Mouse (Mus musculus): ENCODE measurements around the gene Orc5. TPM values are rescaled to one million over a fixed set of nuclear protein-coding genes. Genes with fewer than 3 reads are reported as not detected.

The Orc5 gene
- polyA plus RNA-seq (2016; fragmentation: Nextera tagmentation; extraction: Ambion mirVana), result 41.1 and 52.5 TPM in 2 replicates

DNA sequence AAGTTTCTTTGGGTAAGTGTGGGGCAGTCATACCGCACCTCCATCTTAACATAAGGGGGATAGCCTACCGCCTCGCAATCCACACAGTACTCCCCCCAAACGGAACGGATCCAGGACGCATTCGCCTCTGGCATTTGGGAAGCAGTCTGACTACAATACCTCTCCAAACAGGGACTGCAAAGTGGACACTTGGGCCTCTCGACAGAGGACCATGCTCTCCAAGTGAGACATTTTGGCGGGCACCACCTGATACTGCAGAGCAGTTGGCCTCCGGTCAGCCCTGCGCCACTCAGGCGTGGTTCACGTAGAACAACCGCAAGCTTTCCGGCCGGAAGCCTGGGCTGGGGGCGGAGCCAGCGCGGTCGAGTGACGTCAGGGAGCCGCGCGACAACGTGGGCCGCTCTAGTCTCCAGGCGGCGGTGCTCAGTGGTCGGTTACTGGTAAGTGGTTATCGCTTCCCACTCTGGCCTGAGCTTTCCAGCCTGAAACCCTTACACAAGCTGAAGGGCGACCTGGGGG is at the start of gene Orc5:
TSS of gene Orc5 (minus strand) at position 397 of the 519 bp plus-strand sequence.
- Histone ChIP-seq H3K27me3 (ENCODE audit: insufficient read depth, poor library complexity, severe bottlenecking) (no peaks in the 10 kb centered on the region), H3K4me1 (replicated peaks) (peaks cover 9% of the 10 kb centered on the region), H3K36me3 (peaks cover 24% of the 10 kb centered on the region), H3K4me3 (peak within 1 kb of the TSS; percentile 75), H3K27ac (peak within 1 kb of the TSS; percentile 93), H3K9me3 (peaks cover 5% of the 10 kb centered on the region; the same call in 1 of the 2 replicates)
- under 1% methylated on average over 31 of the region's 31 CpGs for WGBS
- DNase-seq (ENCODE audit: low spot score), result peak; percentile 95

GRCm38 (mm10) chr5:22596981-22597380 is 46.8 kb upstream of the Orc5 start:
- no peak overlapping the region for H3K4me3 ChIP-seq
- no peak overlapping the region for H3K27ac ChIP-seq
- no peak for DNase-seq (ENCODE audit: low spot score)
- H3K36me3 ChIP-seq, result no peaks in the 10 kb centered on the region
- no peaks in the 10 kb centered on the region for H3K27me3 ChIP-seq (ENCODE audit: insufficient read depth, poor library complexity, severe bottlenecking)
- H3K9me3 ChIP-seq, result no peaks in the 10 kb centered on the region
- no peaks in the 10 kb centered on the region for H3K4me1 ChIP-seq (replicated peaks)
- WGBS, result 91% methylated on average over 4 of the region's 4 CpGs

GRCm38 (mm10) chr5:22589370-22589966 is 39.2 kb upstream of the Orc5 start:
- Histone ChIP-seq H3K9me3 (no peaks in the 10 kb centered on the region), H3K27ac (no peak overlapping the region), H3K4me1 (replicated peaks) (no peaks in the 10 kb centered on the region), H3K4me3 (no peak overlapping the region), H3K27me3 (ENCODE audit: insufficient read depth, poor library complexity, severe bottlenecking) (no peaks in the 10 kb centered on the region), H3K36me3 (no peaks in the 10 kb centered on the region)
- no peak for DNase-seq (ENCODE audit: low spot score)
- WGBS, result 92% methylated on average over 1 of the region's 1 CpGs

DNA sequence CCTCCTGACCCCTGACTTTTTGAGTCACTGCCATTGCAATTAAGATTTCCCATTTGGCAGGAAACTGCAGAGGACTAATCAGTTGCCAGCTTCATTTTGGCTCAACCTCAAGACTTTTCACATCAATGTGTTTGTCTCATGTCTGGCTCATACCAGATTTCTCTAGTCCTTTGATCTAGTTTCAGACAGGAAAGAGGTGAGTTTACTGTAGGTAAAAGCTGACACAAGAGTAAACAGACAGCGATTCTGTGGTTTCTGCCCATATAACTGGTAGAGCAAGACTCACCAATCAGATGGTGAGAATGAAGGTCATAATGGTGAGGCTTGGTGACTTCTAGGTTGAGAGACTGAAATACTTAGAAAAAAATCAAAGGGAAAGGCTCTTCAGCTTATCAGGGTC is 37.3 kb upstream of the Orc5 start:
- Histone ChIP-seq H3K36me3 (no peaks in the 10 kb centered on the region), H3K27ac (no peak overlapping the region), H3K4me1 (replicated peaks) (no peaks in the 10 kb centered on the region), H3K27me3 (ENCODE audit: insufficient read depth, poor library complexity, severe bottlenecking) (no peaks in the 10 kb centered on the region), H3K4me3 (no peak overlapping the region), H3K9me3 (no peaks in the 10 kb centered on the region)
- 89% methylated on average over 1 of the region's 1 CpGs for WGBS
- DNase-seq (ENCODE audit: low spot score), result no peak

DNA sequence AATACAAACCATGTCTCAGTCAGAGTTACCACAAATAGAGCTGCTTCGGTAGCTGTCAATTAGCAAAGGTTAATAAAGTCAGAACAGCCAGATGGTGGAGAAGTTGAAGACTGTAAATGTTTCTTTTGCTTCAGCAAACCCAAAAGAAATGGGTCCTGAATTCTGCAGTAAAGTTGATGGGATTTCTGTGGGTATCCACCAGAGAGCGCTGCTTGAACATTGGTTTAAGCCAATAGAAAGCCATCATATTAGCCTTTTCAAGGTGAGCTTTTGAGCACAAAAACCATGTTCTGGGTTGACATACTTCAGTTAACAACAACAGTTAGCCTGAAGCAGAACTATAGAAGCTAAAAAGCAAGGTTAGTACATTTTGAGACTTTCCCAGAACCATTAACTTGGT is 34.3 kb upstream of the Orc5 start:
- H3K9me3 ChIP-seq, result no peaks in the 10 kb centered on the region
- DNase-seq (ENCODE audit: low spot score), result no peak
- H3K36me3 ChIP-seq, result no peaks in the 10 kb centered on the region
- WGBS, result 61% methylated on average over 2 of the region's 2 CpGs
- no peak overlapping the region for H3K27ac ChIP-seq
- H3K4me1 ChIP-seq (replicated peaks), result no peaks in the 10 kb centered on the region
- no peak overlapping the region for H3K4me3 ChIP-seq
- no peaks in the 10 kb centered on the region for H3K27me3 ChIP-seq (ENCODE audit: insufficient read depth, poor library complexity, severe bottlenecking)

DNA sequence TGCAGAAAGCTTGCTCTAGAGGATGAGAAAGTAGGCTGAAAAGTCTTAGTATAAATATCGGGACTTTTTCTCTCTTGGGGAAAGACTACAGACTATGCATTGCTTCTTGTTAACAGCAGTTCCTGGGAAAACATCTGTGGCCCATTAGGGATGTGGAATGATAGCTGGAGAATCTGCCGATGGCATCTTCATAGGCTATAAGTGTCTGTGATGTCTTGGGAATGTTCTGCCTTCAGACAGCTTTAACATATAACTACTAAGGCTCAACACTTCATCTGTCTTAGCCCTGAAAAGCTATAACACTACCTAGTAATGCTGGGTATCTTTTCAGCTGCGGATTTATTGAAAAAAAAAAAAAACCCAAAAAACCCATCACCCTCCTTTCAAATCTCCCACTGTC is 27.8 kb upstream of the Orc5 start:
- WGBS, result 84% methylated on average over 3 of the region's 3 CpGs
- Histone ChIP-seq H3K4me1 (replicated peaks) (no peaks in the 10 kb centered on the region), H3K4me3 (no peak overlapping the region), H3K9me3 (no peaks in the 10 kb centered on the region), H3K36me3 (no peaks in the 10 kb centered on the region), H3K27ac (no peak overlapping the region), H3K27me3 (ENCODE audit: insufficient read depth, poor library complexity, severe bottlenecking) (no peaks in the 10 kb centered on the region)
- no peak for DNase-seq (ENCODE audit: low spot score)

DNA sequence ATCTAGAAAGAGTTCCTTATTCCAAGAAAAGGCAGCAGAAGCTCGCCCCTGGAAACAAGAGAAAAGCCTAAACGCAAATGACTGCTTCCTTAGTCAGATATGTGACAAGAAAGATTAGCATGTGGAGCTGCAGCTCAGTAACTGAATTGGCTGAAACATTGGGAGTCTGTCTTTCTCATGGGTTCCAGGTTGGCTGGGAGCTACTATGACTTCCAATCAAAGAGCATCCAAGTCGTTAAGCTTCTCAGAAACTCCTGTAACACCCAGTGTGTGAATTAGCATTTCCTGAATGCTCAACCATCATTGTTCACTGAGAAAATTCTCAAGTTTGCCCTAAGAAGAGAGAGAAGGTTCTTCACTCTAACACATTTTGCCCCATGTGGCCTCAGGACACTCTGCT is 24.5 kb upstream of the Orc5 start:
- DNase-seq (ENCODE audit: low spot score), result no peak
- no peaks in the 10 kb centered on the region for H3K4me1 ChIP-seq (replicated peaks)
- 60% methylated on average over 3 of the region's 3 CpGs for WGBS
- H3K4me3 ChIP-seq, result no peak overlapping the region
- H3K9me3 ChIP-seq, result no peaks in the 10 kb centered on the region
- H3K27me3 ChIP-seq (ENCODE audit: insufficient read depth, poor library complexity, severe bottlenecking), result no peaks in the 10 kb centered on the region
- H3K27ac ChIP-seq, result no peak overlapping the region
- H3K36me3 ChIP-seq, result no peaks in the 10 kb centered on the region

DNA sequence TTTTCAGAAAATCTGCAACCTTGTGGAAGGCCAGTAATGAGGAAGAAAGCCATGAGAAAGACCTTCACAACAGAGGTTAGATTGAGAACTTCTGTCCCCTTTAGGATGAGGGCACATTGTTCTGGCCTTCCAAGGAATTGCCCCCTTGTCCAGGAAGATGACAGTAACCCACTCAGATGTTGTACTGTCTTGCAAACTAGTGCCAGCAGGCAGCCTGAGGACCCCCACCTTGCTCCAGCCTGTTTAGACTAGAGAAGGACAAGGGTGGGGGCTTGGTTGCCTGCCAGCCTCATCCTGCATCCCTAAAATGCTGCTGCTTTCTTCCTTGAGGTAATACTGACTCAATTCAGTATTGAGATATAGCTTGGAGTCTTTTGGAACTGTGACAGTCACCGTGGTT is 23.9 kb upstream of the Orc5 start:
- Histone ChIP-seq H3K9me3 (no peaks in the 10 kb centered on the region), H3K27me3 (ENCODE audit: insufficient read depth, poor library complexity, severe bottlenecking) (no peaks in the 10 kb centered on the region), H3K27ac (no peak overlapping the region), H3K4me1 (replicated peaks) (no peaks in the 10 kb centered on the region), H3K36me3 (no peaks in the 10 kb centered on the region), H3K4me3 (no peak overlapping the region)
- WGBS, result 61% methylated on average over 1 of the region's 1 CpGs
- no peak for DNase-seq (ENCODE audit: low spot score)

- Histone ChIP-seq H3K27me3 (ENCODE audit: insufficient read depth, poor library complexity, severe bottlenecking) (no peaks in the 10 kb centered on the region), H3K9me3 (no peaks in the 10 kb centered on the region), H3K4me1 (replicated peaks) (no peaks in the 10 kb centered on the region), H3K4me3 (no peak overlapping the region), H3K36me3 (no peaks in the 10 kb centered on the region), H3K27ac (no peak overlapping the region)
- WGBS, result 70% methylated on average over 2 of the region's 2 CpGs
- DNase-seq (ENCODE audit: low spot score), result no peak
Observed at GRCm38 (mm10) chr5:22573696-22574095, 23.5 kb upstream of the Orc5 start.

GRCm38 (mm10) chr5:22572881-22573280 is 22.7 kb upstream of the Orc5 start:
- H3K9me3 ChIP-seq, result no peaks in the 10 kb centered on the region
- no peaks in the 10 kb centered on the region for H3K36me3 ChIP-seq
- no peaks in the 10 kb centered on the region for H3K27me3 ChIP-seq (ENCODE audit: insufficient read depth, poor library complexity, severe bottlenecking)
- no peak overlapping the region for H3K27ac ChIP-seq
- DNase-seq (ENCODE audit: low spot score), result no peak
- 94% methylated on average over 6 of the region's 6 CpGs for WGBS
- no peaks in the 10 kb centered on the region for H3K4me1 ChIP-seq (replicated peaks)
- H3K4me3 ChIP-seq, result no peak overlapping the region

GRCm38 (mm10) chr5:22572456-22572855 is 22.2 kb upstream of the Orc5 start:
- DNase-seq (ENCODE audit: low spot score), result no peak
- H3K9me3 ChIP-seq, result no peaks in the 10 kb centered on the region
- H3K36me3 ChIP-seq, result no peaks in the 10 kb centered on the region
- WGBS, result 78% methylated on average over 3 of the region's 3 CpGs
- H3K4me1 ChIP-seq (replicated peaks), result no peaks in the 10 kb centered on the region
- no peak overlapping the region for H3K4me3 ChIP-seq
- no peaks in the 10 kb centered on the region for H3K27me3 ChIP-seq (ENCODE audit: insufficient read depth, poor library complexity, severe bottlenecking)
- no peak overlapping the region for H3K27ac ChIP-seq

DNA sequence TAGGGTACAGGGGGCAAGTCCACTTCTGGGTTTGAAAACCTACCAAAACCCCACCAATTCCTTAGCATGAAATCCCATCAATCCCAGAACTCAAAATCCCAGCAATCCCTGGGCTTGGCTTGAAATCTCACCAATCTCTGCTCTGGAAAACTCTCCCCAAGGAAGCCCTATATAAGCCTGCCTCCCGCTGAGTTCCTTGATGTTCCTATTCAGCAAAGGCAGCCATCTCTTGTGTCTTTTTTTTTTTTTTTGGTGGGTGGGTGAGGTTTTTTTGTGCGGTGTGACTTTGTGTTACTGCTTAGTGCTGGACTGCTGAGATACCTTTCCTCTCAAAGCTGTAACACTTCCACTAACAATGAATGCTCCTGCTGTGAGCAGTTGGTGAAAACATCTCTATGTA is 15.5 kb upstream of the Orc5 start:
- no peak for DNase-seq (ENCODE audit: low spot score)
- Histone ChIP-seq H3K27me3 (ENCODE audit: insufficient read depth, poor library complexity, severe bottlenecking) (no peaks in the 10 kb centered on the region), H3K36me3 (no peaks in the 10 kb centered on the region), H3K27ac (no peak overlapping the region), H3K9me3 (peaks cover 3% of the 10 kb centered on the region; the same call in 1 of the 2 replicates), H3K4me1 (replicated peaks) (no peaks in the 10 kb centered on the region), H3K4me3 (no peak overlapping the region)
- 83% methylated on average over 2 of the region's 2 CpGs for WGBS

- no peak overlapping the region for H3K27ac ChIP-seq
- H3K27me3 ChIP-seq (ENCODE audit: insufficient read depth, poor library complexity, severe bottlenecking), result no peaks in the 10 kb centered on the region
- no peak overlapping the region for H3K4me3 ChIP-seq
- H3K4me1 ChIP-seq (replicated peaks), result no peaks in the 10 kb centered on the region
- DNase-seq (ENCODE audit: low spot score), result no peak
- H3K36me3 ChIP-seq, result no peaks in the 10 kb centered on the region
- H3K9me3 ChIP-seq, result peaks cover 3% of the 10 kb centered on the region; the same call in 1 of the 2 replicates
- WGBS, result 79% methylated on average over 2 of the region's 2 CpGs
Observed at GRCm38 (mm10) chr5:22559801-22560200, 9.6 kb upstream of the Orc5 start.

Data from hindbrain, embryonic 10.5 days (tissue).